Mouse (Mus musculus): Measurements from ENCODE around the gene Tmem88. TPM values are rescaled to one million over a fixed set of nuclear protein-coding genes. Genes with fewer than 3 reads are reported as not detected.

Tmem88 gene
- polyA plus RNA-seq, 1 experiment, result 10.5 TPM

DNA sequence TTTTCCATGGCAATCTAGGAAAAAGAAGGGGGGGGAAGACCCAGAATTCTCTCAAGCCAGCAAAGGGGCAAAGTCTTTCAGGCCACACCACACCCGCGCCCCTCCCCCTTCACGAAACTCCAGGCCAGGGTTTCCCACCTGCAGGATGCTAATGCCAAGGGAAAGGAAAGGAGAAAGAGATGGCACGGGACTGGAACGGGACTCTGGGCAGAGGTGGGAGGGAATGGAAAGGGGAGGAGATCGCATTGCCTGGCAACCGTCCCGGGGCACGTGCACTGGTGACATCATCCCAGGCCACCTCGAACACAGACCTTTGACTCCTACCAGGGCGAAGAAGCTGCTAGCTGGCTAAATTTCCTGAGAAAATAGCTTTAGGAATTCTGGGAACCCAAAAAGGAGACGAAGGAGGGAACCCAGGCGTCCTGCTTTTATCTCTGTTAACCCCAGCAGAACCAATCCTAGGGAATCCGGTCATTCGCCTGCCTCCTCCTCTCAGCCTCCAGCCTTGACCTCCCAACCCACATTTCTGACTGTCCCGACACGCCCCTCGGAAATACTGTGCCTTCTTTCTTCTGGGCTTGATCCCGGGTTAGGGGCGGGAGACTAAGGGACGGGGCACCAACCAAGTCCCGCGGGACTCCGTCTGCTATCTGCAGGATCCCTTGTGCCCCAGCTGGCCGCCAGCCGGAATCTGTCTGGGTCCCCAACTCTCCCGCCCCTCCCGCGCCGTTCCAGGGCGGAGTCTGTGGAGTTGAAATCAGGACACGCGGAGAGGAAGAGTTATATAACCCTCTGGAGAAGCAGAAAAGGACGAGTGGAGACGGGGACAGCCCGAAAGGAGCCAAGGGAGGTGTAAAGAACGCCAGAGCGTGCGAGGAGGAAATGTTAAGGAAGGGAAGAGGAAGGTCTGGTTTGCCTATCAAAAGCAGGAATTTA lies 19.7 kb upstream of the Tmem88 start:
- peak; percentile 96 for DNase-seq (ENCODE audit: low read depth, low spot score)
- under 1% methylated on average over 39 of the region's 39 CpGs for WGBS

- WGBS, result 8% methylated on average over 8 of the region's 8 CpGs
Measured at GRCm38 (mm10) chr11:69416921-69417448, 19.0 kb upstream of the Tmem88 start.

DNA sequence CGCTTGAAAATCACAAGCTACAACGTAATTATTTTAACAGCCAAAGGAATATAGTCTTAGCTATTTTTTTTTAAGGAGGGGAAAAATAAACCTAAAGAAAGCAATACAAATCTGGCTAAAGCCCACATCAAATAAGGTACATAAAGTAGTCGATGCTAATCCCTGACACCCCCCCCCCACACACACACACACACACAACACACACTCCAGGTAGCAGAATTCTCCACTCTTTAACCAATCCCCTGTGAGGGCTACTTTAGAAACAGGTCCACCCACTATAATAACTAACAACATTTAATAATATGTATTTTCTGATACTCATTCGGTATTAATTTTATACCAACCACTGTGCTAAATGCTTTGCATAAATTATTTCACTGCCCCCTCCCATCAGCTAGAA lies 18.5 kb upstream of the Tmem88 start:
- DNase-seq (ENCODE audit: low read depth, low spot score), result no peak
- 2% methylated on average over 4 of the region's 4 CpGs for WGBS

More at GRCm38 (mm10) chr11:69416921-69417448, 19.0 kb upstream of the Tmem88 start:
- no peak for DNase-seq (ENCODE audit: low read depth, low spot score)

- 1% methylated on average over 17 of the region's 25 CpGs for WGBS
- no peak for DNase-seq (ENCODE audit: low read depth, low spot score)
Measured at GRCm38 (mm10) chr11:69415668-69416451, 17.8 kb upstream of the Tmem88 start.

GRCm38 (mm10) chr11:69415327-69415667 lies 17.3 kb upstream of the Tmem88 start:
- no peak for DNase-seq (ENCODE audit: low read depth, low spot score)
- WGBS, result 1% methylated on average over 3 of the region's 3 CpGs

GRCm38 (mm10) chr11:69414421-69415326 lies 16.6 kb upstream of the Tmem88 start:
- DNase-seq (ENCODE audit: low read depth, low spot score), result no peak
- WGBS, result 22% methylated on average over 4 of the region's 4 CpGs

- WGBS, result 26% methylated on average over 12 of the region's 12 CpGs
- no peak for DNase-seq (ENCODE audit: low read depth, low spot score)
Measured at GRCm38 (mm10) chr11:69413221-69414181, 15.5 kb upstream of the Tmem88 start, which contains the start of gene Kdm6b. Gene Kdm6b, minus strand, starts transcription at chr11:69413675.

GRCm38 (mm10) chr11:69412548-69412947 lies 14.5 kb upstream of the Tmem88 start:
- WGBS, result 75% methylated on average over 7 of the region's 7 CpGs

DNA sequence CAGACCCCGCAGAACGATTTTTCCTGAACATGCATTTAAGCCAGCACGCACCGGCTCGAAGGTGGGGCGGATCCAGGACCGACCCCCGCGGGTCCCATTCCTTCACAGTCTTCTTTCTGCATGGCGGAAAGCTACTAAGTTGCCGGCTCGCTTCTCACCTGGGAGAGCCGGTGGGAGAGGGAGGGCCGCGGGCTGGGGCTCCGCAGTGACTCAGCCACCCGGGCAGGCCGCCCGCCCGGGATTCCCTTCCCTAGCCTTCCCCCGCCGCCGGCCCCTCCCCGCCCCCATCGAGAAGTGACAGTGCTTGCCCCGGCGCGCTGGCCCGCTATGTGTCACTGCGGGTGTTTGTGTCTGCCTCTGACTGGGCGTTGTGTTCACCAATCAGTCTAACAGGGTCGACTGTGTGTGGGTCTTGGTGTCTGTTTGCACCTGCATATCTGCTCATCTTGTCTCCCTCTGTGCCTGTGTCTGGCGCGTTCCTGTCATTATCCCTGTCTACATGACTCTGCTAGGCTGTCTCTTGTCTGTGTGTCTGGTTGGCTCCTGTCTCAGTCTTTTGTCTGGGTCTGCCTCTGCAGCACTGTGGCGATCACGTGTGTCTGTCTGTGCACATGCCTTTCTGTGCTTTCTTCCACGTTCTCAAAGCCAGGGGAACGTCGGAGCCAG lies 13.6 kb upstream of the Tmem88 start:
- WGBS, result 1% methylated on average over 39 of the region's 39 CpGs
- no peak for DNase-seq (ENCODE audit: low read depth, low spot score)

More at GRCm38 (mm10) chr11:69412548-69412947, 14.5 kb upstream of the Tmem88 start:
- DNase-seq (ENCODE audit: low read depth, low spot score), result no peak

- DNase-seq (ENCODE audit: low read depth, low spot score), result no peak
- under 1% methylated on average over 26 of the region's 26 CpGs for WGBS
Measured at GRCm38 (mm10) chr11:69411073-69411535, 13.1 kb upstream of the Tmem88 start.

DNA sequence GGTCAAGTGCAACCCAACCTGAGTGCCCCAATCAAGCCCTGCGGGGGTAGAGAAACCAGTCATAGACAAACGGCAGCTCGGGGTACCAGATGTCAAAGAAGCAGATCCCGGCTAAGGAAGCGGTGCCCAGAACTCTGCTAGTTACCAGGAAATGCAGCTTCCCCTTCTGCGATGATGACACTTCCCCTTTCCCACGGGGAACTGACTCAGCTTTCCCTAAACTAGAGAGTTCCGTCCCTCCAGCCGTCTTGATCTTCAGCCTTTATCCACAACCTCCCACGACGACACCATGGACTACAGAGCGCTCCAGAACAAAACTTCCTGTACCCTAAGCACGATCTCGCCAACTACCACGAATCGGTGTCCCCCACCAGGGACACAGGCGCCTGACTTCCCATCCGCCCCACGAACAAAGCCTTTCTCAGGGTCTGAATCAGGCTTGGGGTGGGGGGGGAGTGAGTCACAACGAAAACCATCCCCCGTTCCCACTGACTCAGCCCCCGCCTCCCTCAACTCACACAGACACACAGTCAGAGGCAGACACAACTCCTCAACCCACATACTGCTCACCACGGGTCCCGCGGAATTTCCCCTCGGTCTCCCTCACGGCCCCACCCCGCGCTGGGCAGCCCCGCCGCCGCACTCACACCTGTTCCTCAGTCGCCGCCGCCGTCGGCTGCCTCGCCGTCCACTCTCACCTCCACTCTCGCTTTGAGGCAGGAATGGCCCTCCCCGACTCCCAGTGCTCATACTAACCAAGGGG lies 12.5 kb upstream of the Tmem88 start:
- no peak for DNase-seq (ENCODE audit: low read depth, low spot score)
- 1% methylated on average over 41 of the region's 41 CpGs for WGBS

DNA sequence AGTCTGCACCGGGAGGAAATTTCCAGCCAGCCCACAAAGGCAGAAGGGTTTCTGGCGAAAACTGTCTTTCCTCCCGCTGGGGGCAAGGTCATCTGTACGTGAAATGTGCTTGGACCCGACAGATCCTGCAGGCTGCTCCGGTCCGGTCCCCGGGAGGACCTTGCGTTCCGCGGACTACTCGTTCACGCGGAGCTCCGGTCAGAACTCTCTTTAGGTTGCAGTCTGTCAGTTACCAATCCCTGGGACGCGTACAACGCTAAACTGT lies 11.9 kb upstream of the Tmem88 start:
- DNase-seq (ENCODE audit: low read depth, low spot score), result no peak
- WGBS, result under 1% methylated on average over 18 of the region's 18 CpGs

- DNase-seq (ENCODE audit: low read depth, low spot score), result no peak
- 2% methylated on average over 46 of the region's 46 CpGs for WGBS
Measured at GRCm38 (mm10) chr11:69409378-69410044, 11.5 kb upstream of the Tmem88 start.

DNA sequence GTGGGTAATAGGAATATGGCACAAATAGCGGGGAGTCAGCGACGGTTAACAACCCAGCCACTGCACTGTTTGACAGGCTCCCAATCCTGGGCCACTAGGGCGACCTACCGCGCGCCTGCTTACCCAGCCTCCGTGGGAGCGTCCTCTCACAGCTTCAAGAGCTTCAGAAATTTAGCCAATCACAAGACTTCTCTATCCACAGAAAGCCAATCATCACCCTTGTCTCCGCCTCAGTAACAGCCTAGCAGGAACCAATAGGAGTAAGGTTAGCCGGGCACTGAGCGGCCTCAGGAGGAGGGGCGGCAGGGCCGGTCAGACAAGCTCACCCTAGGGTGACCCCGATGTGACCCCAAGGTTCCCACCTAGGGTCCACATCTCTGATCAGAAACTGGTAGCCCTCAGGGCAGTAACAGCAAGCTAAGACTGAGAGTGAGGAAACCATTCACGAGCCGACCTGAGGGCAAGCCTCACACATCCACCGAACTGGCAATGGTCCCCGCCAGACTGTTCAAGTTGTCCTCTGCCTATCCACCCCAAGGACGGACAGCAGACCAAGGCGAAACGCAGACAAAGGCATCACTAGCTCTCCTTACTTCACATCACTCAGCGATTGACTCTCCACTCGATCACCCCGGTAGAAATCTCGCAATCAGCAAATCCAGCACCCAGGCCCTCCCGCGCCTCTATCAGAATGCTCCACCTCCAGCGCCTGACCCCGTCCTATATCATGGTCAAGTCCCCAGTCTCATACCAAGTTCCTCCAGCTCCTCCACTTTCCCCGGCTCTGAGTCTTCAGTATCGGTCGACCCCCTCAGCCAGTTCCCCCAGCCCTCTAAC lies 10.7 kb upstream of the Tmem88 start:
- under 1% methylated on average over 33 of the region's 33 CpGs for WGBS

DNA sequence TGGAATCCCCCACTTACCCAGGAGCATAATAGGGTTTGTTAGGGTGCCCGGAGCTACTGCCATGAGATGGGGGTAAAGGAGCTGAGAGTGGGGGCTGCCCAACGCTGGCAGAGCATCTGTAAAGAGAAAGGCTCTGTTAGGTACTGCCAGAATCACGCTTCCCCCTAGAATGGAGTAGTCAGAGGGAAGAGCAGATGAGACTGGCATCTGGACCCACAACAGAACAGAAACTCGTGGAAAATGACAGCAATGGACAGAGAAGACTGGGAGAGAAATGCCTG lies 9.6 kb upstream of the Tmem88 start:
- WGBS, result 78% methylated on average over 4 of the region's 4 CpGs
- DNase-seq (ENCODE audit: low read depth, low spot score), result no peak

More for the DNA sequence above, 10.7 kb upstream of the Tmem88 start:
- DNase-seq (ENCODE audit: low read depth, low spot score), result no peak

All from large intestine, adult 2 months (tissue).